Mouse (Mus musculus): Measurements from ENCODE around the gene Hoxc5.
A peak's percentile ranks its signal among the peaks of the same experiment; 100 is the strongest.

DNA sequence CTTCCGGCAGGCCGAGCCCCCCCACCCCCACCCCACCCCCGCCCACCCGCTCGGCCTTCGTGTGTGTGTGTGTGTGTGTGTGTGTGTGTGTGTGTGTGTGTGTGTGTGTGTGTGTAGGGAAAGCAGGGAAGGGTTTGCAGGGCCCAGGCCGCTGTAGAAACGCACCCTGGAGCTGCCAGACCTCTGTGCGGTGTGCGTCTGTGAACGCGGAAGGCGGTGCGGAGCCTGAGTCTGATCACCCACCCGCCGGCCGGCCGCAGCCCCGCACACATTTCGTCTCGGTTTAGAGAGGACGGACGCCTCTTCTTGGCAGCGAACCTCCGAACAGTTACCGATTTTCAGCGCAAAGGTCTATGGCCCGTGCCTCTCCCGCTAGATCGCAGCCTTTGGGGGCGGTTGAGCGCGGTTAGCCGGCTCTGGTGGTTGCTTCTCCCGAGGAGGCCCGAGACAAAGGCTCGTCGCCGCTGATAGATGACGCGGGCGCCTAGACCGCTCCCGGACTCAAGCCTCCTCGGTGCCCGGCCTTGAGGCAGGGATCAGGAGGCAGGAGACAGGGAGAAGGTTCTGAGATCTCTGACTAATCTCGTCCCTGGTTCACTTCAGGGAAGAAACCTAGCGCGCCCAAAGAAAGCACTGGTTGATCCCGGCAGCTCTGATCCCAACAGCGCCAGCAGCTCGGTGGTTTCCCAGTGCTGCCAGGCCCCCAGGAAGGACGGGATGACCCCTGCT, 24.3 kb upstream of the Hoxc5 start:
- TF ChIP-seq CTCF (IDR thresholded peaks at IDR 0.05; ENCODE audit: low read depth), result peak; percentile 52
- TF ChIP-seq EP300 (IDR thresholded peaks at IDR 0.05; ENCODE audit: low read depth), result no peak

All from heart, postnatal 0 days (tissue).